Mouse (Mus musculus) adrenal gland (tissue): Measurements from ENCODE around the gene Nup210.

ENCODE experiments used
- intact Hi-C: fragments of 180-260 bp; cut with DNase I; formaldehyde crosslinking; loops from one replicate; pipeline ENCODE4 v1.15.1; 2025
- long read RNA-seq, 2 experiments: library from polyadenylated mRNA; unstranded; transcript quantifications; one replicate each; pipeline ENCODE4 v2.0.0; 2020; ENCODE audit warnings: borderline replicate concordance in 1 of 2; ENCODE audit not compliant: insufficient replicate concordance in 1 of 2

The Nup210 gene
- long read RNA-seq, experiment 1: 0 reads
- long read RNA-seq, experiment 2, partial matches to known transcripts: 1 of 1 reads
- long read RNA-seq, experiment 2, other reads (novel, unspliced or antisense): 0 of 1 reads

DNA sequence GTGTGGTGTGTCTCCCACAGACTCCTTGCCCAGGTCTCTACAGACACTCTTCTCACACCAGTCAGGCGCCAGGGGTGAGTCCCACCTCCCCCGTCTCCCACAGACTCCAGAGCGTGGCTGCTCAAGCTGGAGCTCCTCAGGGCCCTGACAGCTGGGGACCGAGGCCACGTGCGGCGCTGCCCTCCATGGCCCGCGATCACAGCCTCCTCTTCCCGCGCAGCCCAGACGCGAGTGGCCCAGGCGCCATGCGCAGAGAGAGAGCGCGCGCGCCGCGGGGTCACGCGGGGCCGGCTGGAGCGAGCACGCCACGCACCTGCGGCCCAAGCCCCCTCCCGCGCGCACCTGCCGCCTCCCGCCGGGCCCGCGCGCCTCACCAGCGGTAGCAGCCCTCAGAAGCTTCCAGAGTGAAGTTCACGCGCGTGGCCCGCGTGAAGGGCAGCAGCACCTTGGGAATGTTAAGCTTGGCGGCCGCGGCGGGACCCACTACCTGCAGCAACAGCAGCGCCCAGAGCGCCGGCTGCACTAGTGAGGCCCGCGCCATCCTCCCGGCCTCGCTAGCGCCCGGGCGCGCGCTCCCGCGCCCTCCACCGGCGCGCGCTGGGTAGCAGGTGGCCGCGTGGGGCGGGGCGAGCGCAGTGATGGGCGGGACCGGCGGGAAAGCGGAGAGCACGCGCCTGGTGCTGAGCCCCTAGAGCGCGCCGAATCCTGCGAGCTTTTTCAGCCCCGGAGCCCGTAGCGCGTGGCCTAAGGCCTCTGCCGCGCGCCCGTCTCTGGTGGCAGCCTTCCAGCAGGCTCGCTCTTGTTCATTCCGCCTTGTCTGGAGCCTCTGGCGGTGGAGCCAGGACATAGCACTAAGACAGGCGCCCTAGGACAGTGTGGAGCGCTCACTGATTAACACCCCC is at the start of gene Nup210:
Gene Nup210 (minus strand): TSS at position 586 of the 902 bp plus-strand sequence.
- intact Hi-C loops: no loop called here

GRCm38 (mm10) chr6:91165210-91165609 is 48.6 kb upstream of the Nup210 start:
- intact Hi-C loops: loop anchor here (2.0 kb wide), 1 partner anchor 116 kb away; no protein-coding TSS in a partner anchor

GRCm38 (mm10) chr6:91164584-91164983 is 48.0 kb upstream of the Nup210 start:
- intact Hi-C loops: loop anchor here (2.0 kb wide), 1 partner anchor 116 kb away; no protein-coding TSS in a partner anchor

DNA sequence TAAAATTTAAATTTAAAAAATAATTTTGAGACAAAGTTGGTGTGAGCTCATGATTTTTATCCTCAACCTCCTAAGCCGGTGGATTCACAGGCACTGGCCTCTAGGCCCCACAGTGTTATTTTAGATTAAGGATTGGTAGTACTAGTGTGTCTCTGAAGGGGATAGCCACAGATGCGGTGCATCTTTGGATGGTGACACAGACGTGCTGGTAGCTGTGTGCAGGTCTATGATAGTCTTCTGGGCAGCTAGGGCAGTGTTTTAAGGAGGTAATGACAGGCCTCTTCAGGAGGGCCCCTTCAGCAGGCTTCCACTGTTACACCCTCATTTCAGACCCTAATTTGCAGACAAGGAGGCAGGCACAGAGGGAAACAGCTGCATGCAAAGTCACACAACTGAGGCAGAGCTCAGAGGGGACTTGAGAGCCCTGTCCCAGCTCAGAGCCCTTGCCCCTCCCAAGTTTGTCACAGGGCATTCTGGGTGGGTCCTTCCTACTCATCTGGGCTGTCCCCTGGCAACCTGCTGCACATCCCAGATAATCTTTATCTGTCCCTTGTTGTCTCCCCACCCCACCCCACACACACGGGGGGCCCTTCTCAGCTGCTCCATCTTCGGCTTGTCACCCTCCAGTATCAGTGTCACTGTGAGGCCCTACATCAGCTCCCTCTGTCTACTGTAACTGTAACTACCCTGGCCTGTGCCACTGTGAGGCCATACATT is 46.7 kb upstream of the Nup210 start:
- intact Hi-C loops: no loop called here

DNA sequence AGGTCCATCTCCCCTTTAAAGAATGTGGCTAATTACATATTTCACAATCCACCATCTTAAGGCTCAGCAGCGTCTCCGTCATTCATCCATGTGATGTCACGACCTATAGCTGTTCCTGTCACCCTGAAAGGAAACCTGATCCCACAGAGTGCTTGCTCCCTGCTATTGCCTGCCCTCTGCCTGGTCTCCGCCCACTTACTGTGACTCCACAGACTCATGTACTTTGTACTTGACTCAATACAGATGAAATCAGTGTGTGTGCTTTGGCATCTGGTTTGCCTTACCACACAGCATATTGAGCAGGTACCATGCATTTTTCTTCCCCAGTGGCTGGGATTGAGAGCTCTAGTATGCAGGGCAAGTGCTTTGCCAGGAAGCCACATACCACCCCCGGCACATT is 45.7 kb upstream of the Nup210 start:
- intact Hi-C loops: no loop called here

- intact Hi-C loops: no loop called here
Observed at GRCm38 (mm10) chr6:91161506-91162235, 45.0 kb upstream of the Nup210 start.

- intact Hi-C loops: no loop called here
Observed at GRCm38 (mm10) chr6:91160976-91161375, 44.3 kb upstream of the Nup210 start.

- intact Hi-C loops: no loop called here
Observed at GRCm38 (mm10) chr6:91160399-91160798, 43.8 kb upstream of the Nup210 start.

GRCm38 (mm10) chr6:91159047-91159446 is 42.4 kb upstream of the Nup210 start:
- intact Hi-C loops: no loop called here

GRCm38 (mm10) chr6:91157237-91157570 is 40.6 kb upstream of the Nup210 start:
- intact Hi-C loops: no loop called here

DNA sequence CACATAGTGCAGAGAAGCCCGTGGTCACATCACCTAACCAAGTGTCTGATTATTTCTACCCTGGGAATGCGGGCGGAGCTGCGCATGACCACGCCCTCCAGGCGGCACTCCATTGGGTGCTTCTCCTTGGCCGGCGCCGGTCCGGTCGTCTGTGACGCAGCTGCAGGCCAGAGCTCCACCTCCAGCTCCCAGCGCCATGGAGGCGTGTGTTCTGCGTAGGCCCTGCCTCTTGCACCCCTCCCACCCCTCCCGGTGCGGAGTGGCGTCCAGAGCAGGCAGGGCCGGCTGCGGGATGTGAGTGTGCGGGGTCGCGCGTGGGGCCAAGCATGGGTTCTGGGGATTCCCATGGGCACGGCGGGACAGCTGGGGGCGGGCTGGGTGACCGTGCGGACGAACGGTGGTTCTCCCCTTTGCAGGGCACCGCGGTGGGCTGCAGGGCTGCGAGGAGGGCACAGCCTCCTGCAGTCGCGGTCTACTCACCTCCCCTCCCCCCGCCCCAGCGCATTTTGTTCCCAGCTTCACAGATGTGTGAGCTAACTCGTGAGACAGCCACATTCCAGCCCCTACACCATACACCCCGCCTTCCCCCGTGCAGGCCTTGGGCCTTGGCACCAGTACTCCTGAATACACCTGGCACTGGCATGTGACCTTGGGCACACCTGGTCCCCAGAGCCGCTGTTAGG is 40.1 kb upstream of the Nup210 start, which contains the start of gene Hdac11:
Gene Hdac11 (plus strand): TSS at position 112 of the 683 bp plus-strand sequence.
- intact Hi-C loops: no loop called here

DNA sequence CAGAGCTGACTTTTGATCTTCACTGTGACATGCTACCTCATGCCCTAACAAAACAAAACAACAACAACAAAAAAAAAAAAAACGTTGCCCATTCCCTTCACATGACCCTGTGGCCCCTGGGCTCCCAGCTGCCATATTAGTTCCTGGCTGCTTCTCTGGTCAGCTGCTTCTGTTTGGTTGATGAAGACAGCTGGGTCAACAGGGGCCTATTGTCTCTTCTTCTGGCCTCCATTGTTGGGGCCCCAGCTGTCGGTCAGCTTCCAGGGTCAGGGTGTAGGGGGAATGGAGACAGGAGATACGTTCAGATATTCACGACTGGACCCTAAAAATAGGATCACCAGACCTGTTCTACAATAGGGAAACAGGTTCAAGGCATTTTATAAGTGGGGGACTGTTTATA is 39.4 kb upstream of the Nup210 start:
- intact Hi-C loops: no loop called here

- intact Hi-C loops: no loop called here
Observed at GRCm38 (mm10) chr6:91155286-91155685, 38.7 kb upstream of the Nup210 start.

DNA sequence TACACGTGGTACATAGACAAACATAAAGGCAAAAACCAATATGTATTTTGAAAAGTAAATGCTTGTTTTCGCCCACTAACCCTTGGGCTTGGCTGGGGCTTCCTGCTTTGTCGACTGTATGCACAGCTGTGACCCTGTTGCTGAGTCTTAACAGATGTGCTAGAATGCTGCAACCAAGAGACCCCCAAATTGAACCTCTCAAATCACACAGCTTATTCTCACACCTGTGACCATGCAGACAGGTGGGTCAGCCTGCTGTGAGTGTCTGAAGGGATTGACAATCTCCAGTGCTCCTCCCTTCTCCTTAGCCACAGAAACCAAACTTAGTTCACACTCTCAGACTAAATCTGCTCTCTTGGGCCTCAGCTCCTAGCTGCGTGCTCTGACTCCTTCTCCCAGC is 38.1 kb upstream of the Nup210 start:
- intact Hi-C loops: no loop called here

DNA sequence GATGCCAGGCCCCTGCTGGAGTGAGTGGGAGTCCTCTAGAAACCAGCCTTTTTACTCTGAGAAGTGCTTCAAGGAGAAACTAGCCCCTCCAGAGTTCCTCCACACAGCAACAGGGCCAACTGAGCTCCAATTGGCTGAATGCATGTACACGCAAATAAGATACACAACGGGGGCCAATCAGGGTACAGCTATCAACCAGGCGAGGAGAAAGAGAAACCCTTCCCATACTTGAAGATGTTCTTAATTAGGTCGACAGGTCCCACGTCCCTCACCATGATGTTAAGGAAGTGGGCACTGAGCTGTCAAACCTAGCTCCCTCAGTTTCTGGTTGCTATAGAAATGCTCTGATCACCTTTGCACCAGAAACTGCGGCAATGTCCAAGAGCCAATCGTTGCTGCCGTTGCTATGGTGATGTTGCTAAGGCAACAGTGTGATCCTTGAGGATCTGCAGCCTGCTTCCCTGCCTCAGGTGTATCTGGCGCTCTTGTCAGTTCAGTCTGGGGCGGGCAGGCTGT is 37.0 kb upstream of the Nup210 start:
- intact Hi-C loops: no loop called here

DNA sequence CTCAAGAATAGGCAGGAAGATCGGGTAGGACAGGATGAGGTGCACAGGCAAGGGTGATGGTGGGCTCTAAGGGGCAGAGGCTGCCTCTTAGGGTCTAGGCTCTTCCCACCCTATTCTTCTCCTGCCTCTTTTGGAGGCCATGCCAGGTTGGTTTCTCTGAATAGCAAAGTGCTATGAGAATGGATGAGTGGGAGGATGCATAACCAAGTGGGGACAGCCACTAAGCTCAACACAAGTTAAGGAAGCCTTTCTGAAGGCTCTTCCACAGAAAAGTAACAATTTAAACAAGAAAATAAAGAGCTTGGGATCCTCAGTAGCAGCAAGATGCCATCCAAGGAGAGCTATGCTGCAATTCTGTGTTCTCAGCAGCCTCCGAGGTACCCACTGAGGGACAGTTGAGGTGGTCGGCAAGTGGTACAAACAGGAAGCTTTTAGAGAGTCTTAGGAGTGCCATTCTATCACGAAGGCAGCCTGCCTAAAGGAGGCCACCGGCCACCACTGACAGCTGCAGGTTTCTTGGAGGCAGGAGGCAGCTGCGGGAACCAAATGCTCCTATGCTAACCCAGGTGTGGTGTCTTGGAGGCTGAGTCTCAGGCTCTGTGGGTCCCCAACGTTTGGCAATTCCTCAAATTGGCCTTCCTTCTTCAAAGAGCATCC is 36.4 kb upstream of the Nup210 start:
- intact Hi-C loops: no loop called here

DNA sequence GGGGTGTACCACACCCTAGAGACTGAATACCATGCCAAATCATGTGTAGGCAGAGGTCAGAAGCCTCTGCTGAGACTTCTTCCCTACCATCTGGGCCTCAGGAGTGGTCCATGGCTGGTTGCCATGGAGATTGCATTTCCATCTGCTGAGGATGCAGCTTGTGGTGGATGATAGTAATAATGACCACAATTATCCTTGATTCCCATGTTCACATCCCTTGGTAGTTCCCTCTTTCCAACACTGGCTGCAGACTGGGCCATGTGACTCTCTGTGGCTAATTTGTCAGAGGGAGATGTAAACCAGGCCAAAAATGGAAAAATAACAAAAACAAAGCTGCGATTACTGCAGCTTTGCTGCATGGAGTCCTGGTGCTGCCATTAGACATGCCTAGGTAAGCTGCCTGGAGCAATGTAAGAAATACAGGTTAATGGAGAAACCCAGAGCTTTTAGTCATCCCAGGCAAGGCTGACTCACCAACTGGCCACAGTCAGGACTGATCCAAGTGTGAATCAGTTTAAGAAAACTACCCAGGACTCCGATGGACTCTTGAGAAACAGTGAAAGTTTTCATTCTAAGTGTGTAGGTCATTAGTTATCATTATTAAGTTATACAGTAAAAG is 30.6 kb upstream of the Nup210 start:
- intact Hi-C loops: no loop called here

DNA sequence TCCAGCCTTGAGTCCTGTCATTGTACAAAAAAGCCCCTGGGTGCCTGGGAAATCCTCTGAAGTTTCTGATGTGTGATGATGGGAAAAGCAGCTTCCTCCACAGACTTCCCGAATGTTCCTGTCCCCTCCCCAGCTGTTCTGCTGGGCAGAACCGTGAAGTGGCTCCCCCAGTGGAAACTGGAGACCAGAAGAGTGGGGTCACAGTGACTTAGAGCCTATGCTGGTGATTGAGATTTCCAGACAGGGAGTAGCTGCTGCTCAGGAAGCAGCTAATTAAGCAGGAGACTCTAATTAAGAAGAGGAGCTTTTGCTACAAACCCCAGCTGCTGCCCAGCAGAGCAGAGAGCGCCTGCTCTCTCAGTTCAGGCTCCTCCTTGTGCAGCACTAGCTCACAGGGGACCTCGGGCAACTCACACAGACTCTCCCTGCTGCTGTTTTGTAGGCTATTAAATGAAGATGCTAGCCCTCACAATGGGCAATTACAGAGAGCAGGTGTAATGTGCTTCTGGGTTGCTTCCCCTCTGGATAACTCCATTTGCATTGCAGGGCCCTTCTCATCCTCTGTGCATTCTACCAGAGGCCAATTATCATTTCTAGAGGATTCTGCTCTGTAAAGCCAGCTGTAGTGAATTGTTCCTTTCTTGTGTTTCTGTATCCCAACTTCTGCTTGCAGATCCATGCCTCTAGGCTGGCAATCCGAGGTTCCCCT is 30.0 kb upstream of the Nup210 start:
- intact Hi-C loops: no loop called here

- intact Hi-C loops: no loop called here
Observed at GRCm38 (mm10) chr6:91145572-91145971, 28.9 kb upstream of the Nup210 start.
